Mouse (Mus musculus) midbrain, embryonic 16.5 days (tissue): ENCODE results near the gene Derl3. TPM values are rescaled to one million over a fixed set of nuclear protein-coding genes. Genes with fewer than 3 reads are reported as not detected.
A peak's percentile ranks its signal among the peaks of the same experiment; 100 is the strongest.
"Not testable (repeated sequence)": the region's sequence is repeated elsewhere in the genome, so short reads cannot be mapped to it uniquely, and the experiment has no call there.

Experiments used
- ATAC-seq: fragments of 200-750 bp; cut with Nextera tagmentation; 2 replicates; pipeline ENCODE4 v1.8.0; 2017; ENCODE audit warnings: moderate TSS enrichment
- H3K27ac ChIP-seq: fragments of 300-500 bp; sonication (generic); 2 replicates; pipeline ENCODE4 v1.5.1; 2014; ENCODE audit warnings: mild to moderate bottlenecking, low read length, mixed read lengths
- H3K27me3 ChIP-seq: fragments of 300-500 bp; sonication (generic); 2 replicates; pipeline ENCODE4 v1.6.1; 2014; ENCODE audit warnings: low read depth, low read length, mixed read lengths; ENCODE audit not compliant: control insufficient read depth, insufficient read depth
- H3K36me3 ChIP-seq: fragments of 300-500 bp; sonication (generic); 2 replicates; pipeline ENCODE4 v1.6.1; 2014; ENCODE audit warnings: mild to moderate bottlenecking, low read length, moderate library complexity, mixed read lengths; ENCODE audit not compliant: control insufficient read depth, insufficient read depth
- H3K4me1 ChIP-seq: fragments of 300-500 bp; sonication (generic); 2 replicates; pipeline ENCODE4 v1.6.1; 2014; ENCODE audit warnings: mild to moderate bottlenecking, low read length, mixed read lengths; ENCODE audit not compliant: control insufficient read depth, insufficient read depth
- H3K4me2 ChIP-seq: fragments of 300-500 bp; sonication (generic); 2 replicates; pipeline ENCODE4 v1.6.1; 2014; ENCODE audit warnings: mild to moderate bottlenecking, low read length, mixed read lengths
- H3K4me3 ChIP-seq: fragments of 300-500 bp; sonication (generic); 2 replicates; pipeline ENCODE4 v1.5.1; 2014; ENCODE audit warnings: low read depth, mild to moderate bottlenecking, low read length, moderate library complexity, mixed read lengths
- H3K9ac ChIP-seq: fragments of 300-500 bp; sonication (generic); 2 replicates; pipeline ENCODE4 v1.6.1; 2014; ENCODE audit warnings: low read depth, low read length, mixed read lengths
- H3K9me3 ChIP-seq: fragments of 300-500 bp; sonication (generic); replicated peaks from 2 replicates; pipeline ENCODE4 v1.6.1; 2014; ENCODE audit warnings: mild to moderate bottlenecking, low read length, mixed read lengths; ENCODE audit not compliant: control insufficient read depth, poor library complexity, severe bottlenecking
- WGBS: fragments of 180-500 bp; shearing (Covaris S2); extraction: QIAGEN DNeasy Blood & Tissue Kit; methylation state at CpG from one replicate; pipeline ENCODE4 v1.1.7; 2014; 5-methylcytosine and 5-hydroxymethylcytosine counted together
- polyA plus RNA-seq: library from polyadenylated mRNA; unstranded; fragments of >200 nt; fragmentation: Nextera tagmentation; extraction: Ambion mirVana; gene quantifications from 2 replicates; pipeline ENCODE4 v1.2.1, GENCODE M21; 2015

The Derl3 gene
- 1.1 and 1.4 TPM in 2 replicates for polyA plus RNA-seq

DNA sequence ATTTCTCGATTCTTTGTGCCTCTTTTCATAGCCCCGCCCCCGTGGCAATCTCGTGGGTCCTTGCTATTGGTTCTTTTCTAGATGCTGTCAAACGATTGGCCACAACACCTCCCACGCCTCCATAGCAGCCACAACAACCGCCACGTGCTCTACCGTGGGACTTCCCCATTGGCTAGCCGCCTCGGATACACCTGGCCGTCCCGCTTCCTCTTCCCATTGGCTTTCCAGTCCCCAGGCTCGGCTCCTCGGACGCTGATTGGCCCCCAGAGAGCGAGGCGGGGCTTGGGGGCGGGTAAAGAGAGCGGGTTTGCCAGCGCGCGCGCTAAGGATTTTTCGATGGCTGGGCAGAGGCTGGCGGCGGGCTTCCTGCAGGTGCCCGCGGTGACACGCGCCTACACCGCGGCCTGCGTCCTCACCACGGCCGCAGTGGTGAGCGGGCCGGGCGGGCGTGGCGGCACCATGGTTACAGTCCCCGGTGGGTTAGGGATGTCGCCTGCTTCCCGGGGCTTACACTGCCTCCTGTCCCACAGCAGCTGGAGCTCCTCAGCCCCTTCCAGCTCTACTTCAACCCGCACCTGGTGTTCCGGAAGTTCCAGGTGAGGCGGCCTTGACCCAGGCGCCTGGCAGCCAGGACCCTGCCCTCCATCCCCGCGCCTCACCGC, at the start of gene Derl3:
Gene Derl3, plus strand, starts transcription at position 325 of the 662 bp plus-strand sequence.
- under 1% methylated on average over 50 of the region's 51 CpGs for WGBS
- Histone ChIP-seq H3K27me3 (no peaks in the 10 kb centered on the region), H3K27ac (peak within 1 kb of the TSS; percentile 8; the same call in 1 of the 2 replicates), H3K36me3 (peaks cover 20% of the 10 kb centered on the region), H3K9ac (peak within 1 kb of the TSS; percentile 50), H3K4me2 (peak within 1 kb of the TSS; percentile 90), H3K9me3 (no peaks in the 10 kb centered on the region), H3K4me1 (peaks cover 8% of the 10 kb centered on the region), H3K4me3 (peak within 1 kb of the TSS; percentile 42)
- peak; percentile 99 for ATAC-seq

DNA sequence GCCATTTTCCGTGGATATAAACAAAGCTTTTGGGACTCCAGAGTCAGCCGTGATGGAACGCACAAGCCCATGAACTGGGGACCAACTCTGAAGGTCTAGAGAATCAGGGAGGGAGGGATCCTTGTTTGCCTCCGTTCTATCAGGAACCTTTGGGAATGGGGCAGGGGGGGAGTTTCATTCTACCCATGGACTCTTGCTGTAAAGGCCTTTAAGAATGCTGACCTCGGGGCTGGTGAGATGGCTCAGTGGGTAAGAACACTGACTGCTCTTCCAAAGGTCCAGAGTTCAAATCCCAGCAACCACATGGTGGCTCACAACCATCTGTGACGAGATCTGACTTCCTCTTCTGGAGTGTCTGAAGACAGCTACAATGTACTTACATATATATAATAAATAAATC, 49.3 kb upstream of the Derl3 start:
- not testable (repeated sequence) for H3K4me2 ChIP-seq, ATAC-seq, H3K36me3 ChIP-seq, H3K4me1 ChIP-seq, H3K27ac ChIP-seq, H3K4me3 ChIP-seq, H3K9me3 ChIP-seq, H3K27me3 ChIP-seq, H3K9ac ChIP-seq
- WGBS, result 83% methylated on average over 6 of the region's 6 CpGs

DNA sequence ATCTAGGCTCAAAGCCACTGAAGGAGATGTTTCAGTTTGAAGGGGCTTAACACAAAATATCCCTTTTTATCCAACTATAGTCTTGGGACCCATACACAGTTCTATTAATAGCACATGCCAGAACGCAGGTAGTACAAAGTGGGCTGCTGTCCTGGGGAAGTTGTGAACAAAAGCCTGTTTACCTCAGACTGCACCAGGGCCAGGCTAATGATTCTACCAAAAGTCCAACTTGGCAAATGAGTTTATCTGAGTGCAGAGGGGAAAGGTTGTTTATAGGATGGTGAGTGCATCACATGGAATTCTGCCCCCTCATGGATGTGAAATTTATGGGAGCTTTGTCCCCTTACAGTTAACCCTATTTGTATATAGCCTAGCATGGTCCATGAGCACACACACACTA, 48.4 kb upstream of the Derl3 start:
- H3K36me3 ChIP-seq, result no peaks in the 10 kb centered on the region
- H3K27me3 ChIP-seq, result no peaks in the 10 kb centered on the region; the same call in 1 of the 2 replicates
- ATAC-seq, result no peak
- no peak overlapping the region for H3K27ac ChIP-seq
- H3K4me1 ChIP-seq, result no peaks in the 10 kb centered on the region
- H3K4me3 ChIP-seq, result no peak overlapping the region
- H3K4me2 ChIP-seq, result no peak overlapping the region
- H3K9ac ChIP-seq, result no peak overlapping the region
- no peaks in the 10 kb centered on the region for H3K9me3 ChIP-seq
- whole genome bisulfite sequencing, result 34% methylated on average over 1 of the region's 1 CpGs

DNA sequence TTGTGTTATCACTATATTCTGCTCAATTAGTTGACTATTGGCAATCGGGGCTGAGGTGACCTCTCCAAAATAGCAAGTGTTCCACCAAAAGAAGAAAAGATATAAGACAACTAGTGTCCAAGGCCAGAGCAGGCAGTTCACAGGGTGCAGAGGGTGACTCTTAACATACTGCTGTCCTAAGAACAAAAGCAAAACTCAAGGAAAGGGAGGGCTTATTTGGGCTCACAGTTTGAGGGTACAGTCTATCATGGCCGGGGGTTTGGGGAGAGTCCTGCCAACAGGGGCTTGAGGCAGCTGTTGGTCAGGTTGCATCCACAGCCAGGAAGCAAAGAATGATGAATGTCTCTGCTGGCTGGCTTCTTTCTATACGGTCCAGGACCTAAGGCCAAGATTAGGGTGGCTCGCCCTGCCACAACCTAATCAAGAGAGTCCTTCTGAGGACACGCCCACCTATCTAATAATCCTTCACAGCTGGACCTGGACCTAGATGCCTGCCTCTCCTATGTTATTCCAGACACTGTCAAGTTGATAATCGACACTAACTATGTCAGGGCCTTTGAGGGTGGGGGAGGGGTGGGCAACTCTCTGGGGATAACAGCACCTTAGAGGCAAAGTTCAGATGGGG, 47.8 kb upstream of the Derl3 start:
- Histone ChIP-seq H3K27ac (no peak overlapping the region), H3K4me2 (no peak overlapping the region), H3K9me3 (no peaks in the 10 kb centered on the region), H3K4me1 (no peaks in the 10 kb centered on the region), H3K36me3 (no peaks in the 10 kb centered on the region), H3K9ac (no peak overlapping the region), H3K27me3 (no peaks in the 10 kb centered on the region; the same call in 1 of the 2 replicates), H3K4me3 (no peak overlapping the region)
- 81% methylated on average over 6 of the region's 6 CpGs for WGBS
- no peak for ATAC-seq

DNA sequence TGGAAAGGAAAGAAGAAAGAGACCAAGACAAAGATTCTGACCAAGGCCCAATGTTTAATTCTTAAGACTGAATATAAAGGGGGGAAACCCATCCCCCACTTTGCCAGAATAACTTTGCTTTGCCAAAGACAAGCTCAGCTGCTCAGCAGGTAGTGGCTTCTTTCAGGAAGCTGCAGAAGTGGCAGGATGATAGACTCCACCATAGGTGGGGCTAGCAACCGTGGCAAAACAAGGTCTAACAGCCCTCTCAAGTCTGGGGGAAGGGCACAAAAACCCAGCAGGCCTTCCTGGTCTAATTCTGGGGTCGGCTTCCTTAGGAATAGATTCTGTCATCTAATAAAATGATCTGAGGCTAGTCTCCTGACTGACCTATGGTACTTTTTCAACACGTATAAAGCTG, 44.8 kb upstream of the Derl3 start:
- Histone ChIP-seq H3K4me1 (peaks cover 5% of the 10 kb centered on the region; the same call in 1 of the 2 replicates), H3K9ac (no peak overlapping the region), H3K9me3 (no peaks in the 10 kb centered on the region), H3K36me3 (no peaks in the 10 kb centered on the region), H3K4me2 (no peak overlapping the region), H3K27me3 (no peaks in the 10 kb centered on the region), H3K4me3 (no peak overlapping the region), H3K27ac (no peak overlapping the region)
- ATAC-seq, result no peak
- 23% methylated on average over 3 of the region's 3 CpGs for WGBS

DNA sequence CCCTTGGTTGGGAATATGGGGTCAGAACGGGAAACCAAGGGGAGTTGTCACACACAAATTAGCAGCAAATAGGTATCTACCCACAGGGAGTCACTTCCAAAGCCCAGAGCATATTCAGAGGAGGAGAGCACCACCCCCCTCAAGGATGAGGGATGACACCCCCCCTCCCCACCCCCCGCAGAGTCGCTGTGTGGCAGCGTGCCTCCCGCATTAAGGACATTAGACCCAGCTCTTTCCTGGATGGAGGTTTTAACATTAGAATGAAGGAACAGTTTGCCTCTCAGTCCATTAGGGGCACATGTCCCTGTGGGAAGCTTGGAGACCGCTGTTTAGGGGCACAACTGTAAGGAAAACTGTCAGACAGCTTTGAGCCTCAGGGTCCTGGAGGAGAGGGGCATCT, 42.1 kb upstream of the Derl3 start:
- no peaks in the 10 kb centered on the region for H3K9me3 ChIP-seq
- no peak overlapping the region for H3K27ac ChIP-seq
- H3K4me1 ChIP-seq, result peaks cover 5% of the 10 kb centered on the region; the same call in 1 of the 2 replicates
- no peak for ATAC-seq
- no peak overlapping the region for H3K4me3 ChIP-seq
- H3K9ac ChIP-seq, result no peak overlapping the region
- H3K36me3 ChIP-seq, result no peaks in the 10 kb centered on the region
- WGBS, result 3% methylated on average over 6 of the region's 6 CpGs
- no peaks in the 10 kb centered on the region for H3K27me3 ChIP-seq
- no peak overlapping the region for H3K4me2 ChIP-seq

DNA sequence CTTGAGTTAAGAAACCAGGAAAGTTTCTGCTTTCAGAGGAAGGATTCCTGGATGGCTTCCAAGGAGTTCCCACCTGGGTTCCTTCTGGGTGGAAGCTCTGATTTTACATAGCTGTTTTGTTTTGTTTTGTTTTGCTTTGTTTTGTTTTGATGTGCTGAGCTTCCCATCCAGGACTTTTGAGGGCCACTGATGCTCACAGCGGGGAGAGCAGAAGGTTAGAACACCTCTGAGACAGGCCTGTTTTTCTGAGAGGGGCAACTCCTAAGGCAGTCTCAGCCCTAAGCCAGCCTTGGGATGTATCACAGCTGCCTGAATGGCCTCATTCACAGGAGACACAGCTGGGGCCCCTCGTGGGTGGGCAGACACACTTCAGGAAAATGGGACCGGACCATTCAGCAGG, 41.5 kb upstream of the Derl3 start:
- H3K4me3 ChIP-seq, result no peak overlapping the region
- WGBS, result 38% methylated on average over 3 of the region's 3 CpGs
- no peak for ATAC-seq

DNA sequence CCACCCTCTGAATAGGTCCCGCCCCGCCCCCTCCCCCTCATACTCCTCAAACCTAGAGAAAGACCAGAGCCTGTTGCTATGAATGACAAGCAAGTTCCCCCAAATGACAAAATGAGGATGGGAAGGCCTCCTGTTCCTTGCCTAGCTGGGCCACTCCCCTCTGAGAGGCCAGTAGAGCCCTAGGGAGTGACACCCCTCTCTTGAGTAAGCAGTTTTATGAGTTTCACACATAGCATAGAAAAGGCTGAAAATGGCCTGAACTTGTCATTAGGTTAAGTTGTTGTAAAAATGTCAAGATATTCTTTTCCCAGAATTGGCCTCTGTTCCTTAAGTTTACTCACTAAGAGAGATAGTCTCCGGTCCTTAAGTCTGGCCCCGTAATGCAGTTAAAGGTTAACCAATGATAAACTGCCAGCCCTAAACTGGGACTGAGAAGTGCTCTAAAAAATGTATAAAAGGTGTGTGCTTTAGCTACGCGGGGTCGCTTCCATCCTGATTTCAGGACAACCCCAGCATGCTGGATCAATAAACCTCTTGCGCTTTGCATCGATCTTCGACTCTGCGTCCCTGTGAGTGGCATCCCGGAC, 40.6 kb upstream of the Derl3 start:
- Histone ChIP-seq H3K9ac (no peak overlapping the region), H3K4me1 (peaks cover 5% of the 10 kb centered on the region; the same call in 1 of the 2 replicates), H3K4me3 (no peak overlapping the region), H3K9me3 (no peaks in the 10 kb centered on the region), H3K27ac (no peak overlapping the region), H3K4me2 (no peak overlapping the region), H3K27me3 (no peaks in the 10 kb centered on the region), H3K36me3 (0 out of 2 replicates have a peak, but pooled peaks cover 2% of the 10 kb centered on the region)
- 97% methylated on average over 12 of the region's 12 CpGs for WGBS
- ATAC-seq, result no peak

More for the DNA sequence above, 41.5 kb upstream of the Derl3 start:
- H3K4me1 ChIP-seq, result peaks cover 5% of the 10 kb centered on the region; the same call in 1 of the 2 replicates
- no peak overlapping the region for H3K9ac ChIP-seq
- H3K36me3 ChIP-seq, result no peaks in the 10 kb centered on the region
- no peak overlapping the region for H3K4me2 ChIP-seq
- H3K27ac ChIP-seq, result no peak overlapping the region
- H3K9me3 ChIP-seq, result no peaks in the 10 kb centered on the region
- H3K27me3 ChIP-seq, result no peaks in the 10 kb centered on the region

DNA sequence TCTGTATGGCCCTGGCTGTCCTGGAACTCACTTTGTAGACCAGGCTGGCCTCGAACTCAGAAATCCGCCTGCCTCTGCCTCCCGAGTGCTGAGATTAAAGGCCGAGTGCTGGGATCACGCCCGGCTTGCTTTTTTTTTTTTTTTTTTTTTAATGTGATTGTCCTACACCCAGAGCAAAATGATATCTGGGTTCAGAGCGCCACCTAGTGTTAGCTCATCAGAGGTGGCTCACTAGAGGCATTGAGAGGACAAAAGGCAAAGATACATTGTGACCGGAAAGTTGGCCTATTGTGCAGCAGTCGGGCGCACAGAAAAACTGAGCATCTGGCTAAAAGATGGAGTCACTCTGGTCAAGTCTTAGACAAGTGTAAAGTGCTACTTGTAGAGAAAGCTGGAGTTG, 39.8 kb upstream of the Derl3 start:
- Histone ChIP-seq H3K27me3 (no peaks in the 10 kb centered on the region), H3K4me1 (peaks cover 11% of the 10 kb centered on the region), H3K36me3 (peaks cover 2% of the 10 kb centered on the region; the same call in 1 of the 2 replicates), H3K9ac (no peak overlapping the region), H3K9me3 (no peaks in the 10 kb centered on the region), H3K4me2 (no peak overlapping the region), H3K4me3 (no peak overlapping the region), H3K27ac (no peak overlapping the region)
- WGBS, result 18% methylated on average over 10 of the region's 10 CpGs
- ATAC-seq, result peak; percentile 47; the same call in 1 of the 2 replicates
